Mouse (Mus musculus) 3134 (cell line): ENCODE measurements around the gene Lmo3.

Experiments
- DNase-seq: peaks from one replicate; pipeline ENCODE4 v3.0.0-alpha.2; 2011; ENCODE audit warnings: low spot score; ENCODE audit not compliant: insufficient read length; ENCODE audit errors: extremely low read depth

Lmo3 gene

GRCm38 (mm10) chr6:138325145-138325544 lies 256.6 kb downstream of the Lmo3 start:
- DNase-seq = no peak

DNA sequence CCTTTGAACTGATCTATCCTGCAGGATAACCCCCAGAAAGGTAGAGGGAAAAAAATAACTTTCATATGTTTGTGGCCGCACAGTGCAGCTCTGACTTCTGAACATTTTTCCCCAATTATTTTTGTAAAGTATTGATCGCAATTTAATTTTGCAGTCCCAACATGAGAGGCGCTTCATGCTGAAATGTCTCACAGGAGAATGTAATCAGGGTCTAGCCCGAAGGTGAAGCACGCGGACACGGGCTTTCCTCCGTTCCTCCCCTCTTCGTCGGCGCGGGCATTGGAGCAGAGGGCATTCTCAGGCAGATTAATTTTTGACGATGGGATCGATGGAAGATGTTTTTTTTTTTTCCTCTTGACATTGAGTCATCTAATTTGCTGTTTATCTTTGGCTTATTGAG lies 258.4 kb downstream of the Lmo3 start:
- DNase-seq = no peak

DNA sequence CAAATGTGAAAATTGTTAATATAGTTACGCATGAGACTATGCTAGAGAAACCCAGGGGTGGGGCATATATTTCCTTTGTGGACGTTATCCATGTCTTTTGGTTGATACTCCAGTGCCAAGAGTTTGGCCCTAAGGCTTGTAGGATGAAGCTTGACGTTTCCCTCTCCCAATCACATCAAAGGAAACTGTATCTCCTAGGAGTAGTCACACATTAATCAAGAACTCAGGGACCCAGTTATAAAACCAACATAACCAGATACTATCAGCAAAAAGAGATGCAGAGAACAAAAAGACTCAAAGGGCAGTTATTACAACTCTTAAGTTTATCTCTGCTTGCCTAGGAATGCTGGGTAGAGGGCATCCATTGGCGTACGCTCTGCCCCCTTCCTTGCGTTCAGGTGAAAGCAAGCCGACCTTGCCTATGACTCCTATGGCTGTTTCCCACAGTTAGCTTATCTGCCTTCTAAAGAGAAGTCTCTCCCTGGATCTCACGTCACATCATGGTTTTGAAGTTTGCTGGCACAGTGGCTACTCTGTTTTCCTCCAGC lies 261.5 kb downstream of the Lmo3 start:
- DNase-seq = no peak
